In genomic region chr11:98595021-98595420, GRCm38 (mm10) we compare ENCODE assay signal across 18 mouse cellular contexts. TPM values are rescaled to one million over a fixed set of nuclear protein-coding genes. Genes with fewer than 3 reads are reported as not detected.
"Had no signal": no experiment of that assay in that cellular context is flagged by ENCODE, and none has a peak within 500 bp of the region (broad histone marks: within the 10 kb centered on the region; RNA-seq: fewer than 3 reads in every experiment).

No protein-coding gene starts in this region.

- DNase-seq: kidney, adult 11 months; kidney, postnatal 10 days; lung, adult 2 months; right cerebral cortex, adult 18-20 months; right cerebral cortex, postnatal 25 days had no signal

- ATAC-seq: lung, postnatal 0 days; midbrain, embryonic 15.5 days had no signal

RNA-seq across cellular contexts. Expression of gene Lrrc3c, which starts 3.1 kb away (rescaled TPM):
- polyA plus RNA-seq: kidney, embryonic 14.5 days; large intestine, adult 2 months; limb, embryonic 10.5 days; limb, embryonic 14.5 days; liver, embryonic 11.5 days; liver, embryonic 15.5 days; lung, adult 2 months; lung, postnatal 0 days; macrophage; midbrain, embryonic 11.5 days; midbrain, embryonic 15.5 days; neural tube, embryonic 14.5 days; small intestine, adult 2 months; stomach, embryonic 16.5 days had no signal

RNA-seq across cellular contexts. Expression of gene Gm12355, which starts 30.4 kb away (rescaled TPM):
- polyA plus RNA-seq: large intestine, adult 2 months; lung, adult 2 months; macrophage; small intestine, adult 2 months had no signal

RNA-seq across cellular contexts. Expression of gene Gsdma3, which starts 31.1 kb away (rescaled TPM):
- polyA plus RNA-seq: kidney, embryonic 14.5 days; large intestine, adult 2 months; limb, embryonic 10.5 days; limb, embryonic 14.5 days; liver, embryonic 11.5 days; liver, embryonic 15.5 days; lung, adult 2 months; lung, postnatal 0 days; macrophage; midbrain, embryonic 11.5 days; midbrain, embryonic 15.5 days; neural tube, embryonic 14.5 days; small intestine, adult 2 months; stomach, embryonic 16.5 days had no signal

RNA-seq across cellular contexts. Expression of gene Zpbp2, which starts 44.1 kb away (rescaled TPM):
- polyA plus RNA-seq: macrophage; neural tube, embryonic 14.5 days; small intestine, adult 2 months had no signal
